Mouse (Mus musculus) limb, embryonic 14.5 days (tissue): ENCODE measurements around the gene Gm13276. TPM values are rescaled to one million over a fixed set of nuclear protein-coding genes. Genes with fewer than 3 reads are reported as not detected.
"Not testable (repeated sequence)": the region's sequence is repeated elsewhere in the genome, so short reads cannot be mapped to it uniquely, and the experiment has no call there.

ENCODE experiments used
- ATAC-seq: fragments of 200-750 bp; cut with Nextera tagmentation; 2 replicates; pipeline ENCODE4 v1.8.0; 2017; ENCODE audit warnings: low read depth, moderate number of reproducible peaks, moderate TSS enrichment; ENCODE audit not compliant: low FRiP score
- DNase-seq: peaks from one replicate; pipeline ENCODE4 v3.0.0-alpha.2; 2015; ENCODE audit warnings: low spot score
- H3K27ac ChIP-seq: fragments of 300-500 bp; sonication (generic); replicated peaks from 2 replicates; pipeline ENCODE4 v1.5.1; 2014; ENCODE audit warnings: low read depth, mild to moderate bottlenecking, low read length, moderate library complexity, mixed read lengths
- H3K27me3 ChIP-seq: fragments of 300-500 bp; sonication (generic); 2 replicates; pipeline ENCODE4 v1.6.1; 2014; ENCODE audit warnings: low read length, mixed read lengths; ENCODE audit not compliant: control insufficient read depth, insufficient read depth
- H3K36me3 ChIP-seq: fragments of 300-500 bp; sonication (generic); 2 replicates; pipeline ENCODE4 v1.6.1; 2014; ENCODE audit warnings: mild to moderate bottlenecking, low read length, moderate library complexity, mixed read lengths; ENCODE audit not compliant: control insufficient read depth, insufficient read depth
- H3K4me1 ChIP-seq: fragments of 300-500 bp; sonication (generic); 2 replicates; pipeline ENCODE4 v1.6.1; 2014; ENCODE audit warnings: antibody characterized with exemption, low read length, mixed read lengths; ENCODE audit not compliant: control insufficient read depth, insufficient read depth
- H3K4me2 ChIP-seq: fragments of 300-500 bp; sonication (generic); replicated peaks from 2 replicates; pipeline ENCODE4 v1.6.1; 2014; ENCODE audit warnings: low read depth, mild to moderate bottlenecking, low read length, moderate library complexity; ENCODE audit not compliant: severe bottlenecking
- H3K4me3 ChIP-seq: fragments of 300-500 bp; sonication (generic); replicated peaks from 2 replicates; pipeline ENCODE4 v1.5.1; 2014; ENCODE audit warnings: low read length
- H3K9ac ChIP-seq: fragments of 300-500 bp; sonication (generic); 2 replicates; pipeline ENCODE4 v1.6.1; 2014; ENCODE audit warnings: mild to moderate bottlenecking, low read depth, low read length, moderate library complexity; ENCODE audit not compliant: severe bottlenecking
- H3K9me3 ChIP-seq: fragments of 300-500 bp; sonication (generic); 2 replicates; pipeline ENCODE4 v1.6.1; 2016; ENCODE audit warnings: low read length; ENCODE audit not compliant: control insufficient read depth
- WGBS: fragments of 180-500 bp; shearing (Covaris S2); extraction: QIAGEN DNeasy Blood & Tissue Kit; methylation state at CpG from one replicate; pipeline ENCODE4 v1.1.7; 2014; 5-methylcytosine and 5-hydroxymethylcytosine counted together
- polyA plus RNA-seq, 2 experiments: library from polyadenylated mRNA; depleted of rRNA in 1 of 2; stranded (reverse) in 1 of 2; unstranded in 1 of 2; fragments of >200 nt; fragmentation: Nextera tagmentation in 1 of 2; extraction: Ambion mirVana in 1 of 2; gene quantifications; 2 replicates each; pipeline versions ENCODE4 v1.2.1 to v1.2.3; 2012 to 2014

The Gm13276 gene
- polyA plus RNA-seq, 2 experiments, result 0.14 TPM; not detected in 1

DNA sequence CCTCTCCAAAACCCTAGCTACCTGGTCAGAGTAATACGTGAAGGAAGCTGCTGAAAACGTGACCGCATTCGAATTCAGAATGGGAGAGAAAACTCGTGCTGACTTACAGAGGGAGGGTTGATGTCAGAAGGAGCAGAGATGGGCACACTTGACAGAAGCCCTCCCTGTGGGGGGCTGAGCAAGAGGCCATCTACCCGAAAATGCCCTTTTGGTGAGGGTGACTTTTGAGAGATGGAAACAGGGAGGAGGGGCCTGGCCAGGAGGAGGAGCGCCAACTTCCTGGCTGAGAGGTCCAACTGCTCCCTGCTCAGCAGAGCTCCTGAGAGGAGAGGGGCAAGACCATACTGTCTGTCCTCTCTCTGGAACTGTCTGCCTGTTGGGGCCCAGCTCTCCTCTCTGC is 3.7 kb upstream of the Gm13276 start, which contains the start of gene Ifnz:
Gene Ifnz, plus strand, starts transcription at position 301 of the 400 bp plus-strand sequence.
- H3K27me3 ChIP-seq, H3K4me1 ChIP-seq, DNase-seq, H3K27ac ChIP-seq, H3K36me3 ChIP-seq, ATAC-seq, H3K9me3 ChIP-seq, H3K9ac ChIP-seq: not testable (repeated sequence)
- 26% methylated on average over 3 of the region's 7 CpGs for WGBS
- H3K4me2 ChIP-seq, result peak within 1 kb of the TSS; percentile 29
- peak within 1 kb of the TSS; percentile 17; the same call in 1 of the 2 replicates for H3K4me3 ChIP-seq

DNA sequence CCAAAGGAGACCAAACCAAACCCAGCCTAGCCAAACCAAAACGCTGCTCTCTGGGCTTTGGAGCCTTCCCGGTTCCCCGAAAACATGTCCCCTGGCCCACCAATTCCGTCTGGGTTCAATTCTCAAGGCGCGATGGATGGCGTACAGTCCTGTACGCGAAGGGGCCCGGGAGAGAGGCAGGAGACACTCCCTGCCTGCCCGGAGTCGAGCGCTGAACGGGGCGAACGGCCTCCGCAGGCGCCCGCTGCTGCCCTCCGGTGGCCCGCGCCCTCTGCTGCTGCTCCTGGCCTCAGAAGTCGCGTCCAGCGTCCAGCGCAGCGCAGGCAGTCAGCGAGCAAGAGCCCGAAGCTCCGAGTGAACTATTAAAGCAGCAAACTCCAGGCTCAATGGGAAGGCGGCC is 3.2 kb upstream of the Gm13276 start:
- H3K9me3 ChIP-seq, H3K9ac ChIP-seq, H3K36me3 ChIP-seq, H3K27ac ChIP-seq, DNase-seq, ATAC-seq, H3K4me1 ChIP-seq, H3K27me3 ChIP-seq: not testable (repeated sequence)
- 0% methylated on average over 10 of the region's 31 CpGs for WGBS
- Histone ChIP-seq H3K4me3 (peak overlapping the region; percentile 17; the same call in 1 of the 2 replicates), H3K4me2 (peak overlapping the region; percentile 29)

DNA sequence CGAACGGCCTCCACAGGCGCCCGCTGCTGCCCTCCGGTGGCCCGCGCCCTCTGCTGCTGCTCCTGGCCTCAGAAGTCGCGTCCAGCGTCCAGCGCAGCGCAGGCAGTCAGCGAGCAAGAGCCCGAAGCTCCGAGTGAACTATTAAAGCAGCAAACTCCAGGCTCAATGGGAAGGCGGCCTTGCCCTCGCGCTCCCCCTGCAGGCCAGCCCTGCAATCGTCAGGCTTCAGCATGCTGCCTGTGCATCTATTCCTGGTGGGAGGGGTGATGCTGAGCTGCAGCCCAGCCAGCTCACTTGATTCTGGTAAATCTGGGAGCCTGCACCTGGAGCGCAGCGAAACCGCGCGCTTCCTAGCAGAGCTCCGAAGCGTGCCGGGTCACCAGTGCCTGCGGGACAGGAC is 2.9 kb downstream of the Gm13276 start, which contains the start of gene Gm13277:
Gene Gm13277, plus strand, starts transcription at position 231 of the 400 bp plus-strand sequence.
- no CpG with 5 or more reads among the region's 28 CpGs for WGBS

DNA sequence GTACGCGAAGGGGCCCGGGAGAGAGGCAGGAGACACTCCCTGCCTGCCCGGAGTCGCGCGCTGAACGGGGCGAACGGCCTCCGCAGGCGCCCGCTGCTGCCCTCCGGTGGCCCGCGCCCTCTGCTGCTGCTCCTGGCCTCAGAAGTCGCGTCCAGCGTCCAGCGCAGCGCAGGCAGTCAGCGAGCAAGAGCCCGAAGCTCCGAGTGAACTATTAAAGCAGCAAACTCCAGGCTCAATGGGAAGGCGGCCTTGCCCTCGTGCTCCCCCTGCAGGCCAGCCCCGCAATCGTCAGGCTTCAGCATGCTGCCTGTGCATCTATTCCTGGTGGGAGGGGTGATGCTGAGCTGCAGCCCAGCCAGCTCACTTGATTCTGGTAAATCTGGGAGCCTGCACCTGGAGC is 5.7 kb downstream of the Gm13276 start, which contains the start of gene Gm13278:
Gene Gm13278, plus strand, starts transcription at position 301 of the 400 bp plus-strand sequence.
- H3K4me3 ChIP-seq, H3K27ac ChIP-seq, DNase-seq, H3K4me1 ChIP-seq, H3K36me3 ChIP-seq, H3K4me2 ChIP-seq, H3K9ac ChIP-seq, ATAC-seq, H3K9me3 ChIP-seq, H3K27me3 ChIP-seq: not testable (repeated sequence)
- no CpG with 5 or more reads among the region's 28 CpGs for WGBS

More for the DNA sequence above, 2.9 kb downstream of the Gm13276 start, which contains the start of gene Gm13277:
- H3K27ac ChIP-seq, H3K4me2 ChIP-seq, H3K4me1 ChIP-seq, DNase-seq, H3K9me3 ChIP-seq, H3K27me3 ChIP-seq, H3K4me3 ChIP-seq, H3K36me3 ChIP-seq, H3K9ac ChIP-seq, ATAC-seq: not testable (repeated sequence)

DNA sequence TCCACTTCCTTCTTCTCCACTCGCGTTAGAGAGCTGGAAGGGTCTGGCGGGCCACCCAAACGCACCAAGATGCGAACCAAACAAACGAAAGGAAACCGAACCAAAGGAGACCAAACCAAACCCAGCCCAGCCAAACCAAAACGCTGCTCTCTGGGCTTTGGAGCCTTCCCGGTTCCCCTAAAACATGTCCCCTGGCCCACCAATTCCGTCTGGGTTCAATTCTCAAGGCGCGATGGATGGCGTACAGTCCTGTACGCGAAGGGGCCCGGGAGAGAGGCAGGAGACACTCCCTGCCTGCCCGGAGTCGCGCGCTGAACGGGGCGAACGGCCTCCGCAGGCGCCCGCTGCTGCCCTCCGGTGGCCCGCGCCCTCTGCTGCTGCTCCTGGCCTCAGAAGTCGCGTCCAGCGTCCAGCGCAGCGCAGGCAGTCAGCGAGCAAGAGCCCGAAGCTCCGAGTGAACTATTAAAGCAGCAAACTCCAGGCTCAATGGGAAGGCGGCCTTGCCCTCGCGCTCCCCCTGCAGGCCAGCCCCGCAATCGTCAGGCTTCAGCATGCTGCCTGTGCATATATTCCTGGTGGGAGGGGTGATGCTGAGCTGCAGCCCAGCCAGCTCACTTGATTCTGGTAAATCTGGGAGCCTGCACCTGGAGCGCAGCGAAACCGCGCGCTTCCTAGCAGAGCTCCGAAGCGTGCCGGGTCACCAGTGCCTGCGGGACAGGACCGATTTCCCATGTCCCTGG is 8.6 kb downstream of the Gm13276 start, which contains the start of gene Gm13275:
Gene Gm13275, plus strand, starts transcription at position 552 of the 740 bp plus-strand sequence.
- not testable (repeated sequence) for ATAC-seq, H3K4me2 ChIP-seq, H3K36me3 ChIP-seq, H3K9ac ChIP-seq, DNase-seq, H3K27ac ChIP-seq, H3K4me3 ChIP-seq, H3K9me3 ChIP-seq, H3K27me3 ChIP-seq, H3K4me1 ChIP-seq
- 0% methylated on average over 5 of the region's 52 CpGs for WGBS

DNA sequence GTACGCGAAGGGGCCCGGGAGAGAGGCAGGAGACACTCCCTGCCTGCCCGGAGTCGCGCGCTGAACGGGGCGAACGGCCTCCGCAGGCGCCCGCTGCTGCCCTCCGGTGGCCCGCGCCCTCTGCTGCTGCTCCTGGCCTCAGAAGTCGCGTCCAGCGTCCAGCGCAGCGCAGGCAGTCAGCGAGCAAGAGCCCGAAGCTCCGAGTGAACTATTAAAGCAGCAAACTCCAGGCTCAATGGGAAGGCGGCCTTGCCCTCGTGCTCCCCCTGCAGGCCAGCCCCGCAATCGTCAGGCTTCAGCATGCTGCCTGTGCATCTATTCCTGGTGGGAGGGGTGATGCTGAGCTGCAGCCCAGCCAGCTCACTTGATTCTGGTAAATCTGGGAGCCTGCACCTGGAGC is 11.6 kb downstream of the Gm13276 start, which contains the start of gene Gm13279:
Gene Gm13279, plus strand, starts transcription at position 301 of the 400 bp plus-strand sequence.
- not testable (repeated sequence) for ATAC-seq, H3K4me1 ChIP-seq, H3K9ac ChIP-seq, H3K27me3 ChIP-seq, H3K9me3 ChIP-seq, DNase-seq, H3K4me3 ChIP-seq, H3K4me2 ChIP-seq, H3K36me3 ChIP-seq, H3K27ac ChIP-seq
- no CpG with 5 or more reads among the region's 28 CpGs for WGBS

DNA sequence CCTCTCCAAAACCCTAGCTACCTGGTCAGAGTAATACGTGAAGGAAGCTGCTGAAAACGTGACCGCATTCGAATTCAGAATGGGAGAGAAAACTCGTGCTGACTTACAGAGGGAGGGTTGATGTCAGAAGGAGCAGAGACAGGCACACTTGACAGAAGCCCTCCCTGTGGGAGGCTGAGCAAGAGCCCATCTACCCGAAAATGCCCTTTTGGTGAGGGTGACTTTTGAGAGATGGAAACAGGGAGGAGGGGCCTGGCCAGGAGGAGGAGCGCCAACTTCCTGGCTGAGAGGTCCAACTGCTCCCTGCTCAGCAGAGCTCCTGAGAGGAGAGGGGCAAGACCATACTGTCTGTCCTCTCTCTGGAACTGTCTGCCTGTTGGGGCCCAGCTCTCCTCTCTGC is 13.9 kb downstream of the Gm13276 start, which contains the start of gene Gm13285:
Gene Gm13285, plus strand, starts transcription at position 301 of the 400 bp plus-strand sequence.
- not testable (repeated sequence) for H3K27ac ChIP-seq, H3K27me3 ChIP-seq, H3K4me1 ChIP-seq, DNase-seq, ATAC-seq, H3K9ac ChIP-seq, H3K36me3 ChIP-seq, H3K4me2 ChIP-seq, H3K9me3 ChIP-seq, H3K4me3 ChIP-seq
- WGBS, result 12% methylated on average over 2 of the region's 7 CpGs

DNA sequence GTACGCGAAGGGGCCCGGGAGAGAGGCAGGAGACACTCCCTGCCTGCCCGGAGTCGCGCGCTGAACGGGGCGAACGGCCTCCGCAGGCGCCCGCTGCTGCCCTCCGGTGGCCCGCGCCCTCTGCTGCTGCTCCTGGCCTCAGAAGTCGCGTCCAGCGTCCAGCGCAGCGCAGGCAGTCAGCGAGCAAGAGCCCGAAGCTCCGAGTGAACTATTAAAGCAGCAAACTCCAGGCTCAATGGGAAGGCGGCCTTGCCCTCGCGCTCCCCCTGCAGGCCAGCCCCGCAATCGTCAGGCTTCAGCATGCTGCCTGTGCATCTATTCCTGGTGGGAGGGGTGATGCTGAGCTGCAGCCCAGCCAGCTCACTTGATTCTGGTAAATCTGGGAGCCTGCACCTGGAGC is 17.4 kb downstream of the Gm13276 start, which contains the start of gene Gm13287:
Gene Gm13287, plus strand, starts transcription at position 301 of the 400 bp plus-strand sequence.
- H3K9me3 ChIP-seq, H3K4me3 ChIP-seq, H3K27me3 ChIP-seq, H3K27ac ChIP-seq, DNase-seq, ATAC-seq, H3K36me3 ChIP-seq, H3K4me2 ChIP-seq, H3K9ac ChIP-seq, H3K4me1 ChIP-seq: not testable (repeated sequence)
- WGBS, result no CpG with 5 or more reads among the region's 29 CpGs
